In genomic region chr2:121621262-121622163, GRCm38 (mm10) we compare ENCODE assay signal across 8 mouse cellular contexts.
DNase-seq lines count a peak whose midpoint lies in the region; ATAC-seq lines count a peak whose summit lies in the region.

No protein-coding gene starts in this region.

- H3K4me1 ChIP-seq in midbrain, embryonic 15.5 days, result peaks cover 14% of the 10 kb centered on the region

- no peaks in the 10 kb centered on the region for H3K27me3 ChIP-seq in midbrain, embryonic 15.5 days (replicated peaks)

- DNase-seq in heart, adult 8-10 months (ENCODE audit: low spot score), result peak; percentile 15
- no peak for DNase-seq in heart, postnatal 25 days (ENCODE audit: low spot score)
- DNase-seq in cerebellum, postnatal 10 days, result peak; percentile 44 to 50
- DNase-seq in frontal cortex, adult 2 months (ENCODE audit: extremely low spot score in 1 of 2, low spot score in 1 of 2), result peak; percentile 53 to 78
- DNase-seq in adrenal gland, postnatal 14 days, result no peak
- no peak for DNase-seq in kidney, postnatal 10 days
- DNase-seq in adrenal gland, adult 18-20 months (ENCODE audit: low spot score in 2 of 2), result no peak

- intact Hi-C loops in heart, postnatal 25 days (cut with DNase I), result no loop called here

- H3K4me2 ChIP-seq in midbrain, embryonic 15.5 days, result no peak overlapping the region

- no peaks in the 10 kb centered on the region for H3K36me3 ChIP-seq in midbrain, embryonic 15.5 days (replicated peaks)

- no peak overlapping the region for H3K4me3 ChIP-seq in midbrain, embryonic 15.5 days

- no peak overlapping the region for H3K9ac ChIP-seq in midbrain, embryonic 15.5 days

- ATAC-seq in midbrain, embryonic 15.5 days (replicated peaks), result peak; percentile 55

- H3K27ac ChIP-seq in midbrain, embryonic 15.5 days, result peak overlapping the region; percentile 20; the same call in 1 of the 2 replicates

- 38% methylated on average over 13 of the region's 13 CpGs for WGBS in midbrain, embryonic 15.5 days

- H3K9me3 ChIP-seq in midbrain, embryonic 15.5 days, result no peaks in the 10 kb centered on the region

Comparison
In these comparisons a context has a peak if more than half of its experiments do, and no peak if none do; other contexts are left out.
1. DNase-seq: peak in heart, adult 8-10 months (single experiment), cerebellum, postnatal 10 days (2 of 2) and frontal cortex, adult 2 months (2 of 2); none in heart, postnatal 25 days (single experiment), adrenal gland, postnatal 14 days (single experiment), kidney, postnatal 10 days (single experiment) and adrenal gland, adult 18-20 months (0 of 2).